Mouse (Mus musculus): ENCODE results near the gene Myl12a. TPM values are rescaled to one million over a fixed set of nuclear protein-coding genes. Genes with fewer than 3 reads are reported as not detected.

Myl12a gene
- 490 and 556 TPM in 2 replicates for polyA plus RNA-seq (2015; fragmentation: Nextera tagmentation; extraction: Ambion mirVana)

DNA sequence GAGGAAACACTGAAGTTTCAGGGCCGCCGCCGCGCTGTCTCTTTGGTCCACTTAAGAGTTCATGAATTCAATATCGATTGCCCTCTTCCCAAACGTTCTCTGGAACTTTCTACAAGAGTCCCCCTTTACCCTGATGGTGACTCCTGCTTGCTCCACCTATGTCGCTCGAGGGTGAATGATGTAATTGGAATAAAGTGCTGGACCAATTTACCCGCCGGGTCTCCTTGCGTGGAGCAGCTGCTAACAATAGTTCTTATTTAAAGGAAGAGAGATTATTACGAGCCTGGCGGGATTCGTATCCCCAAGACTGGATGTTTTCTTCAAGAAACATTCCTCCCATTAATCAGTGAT lies at the start of gene Myl12a:
TSS of gene Myl12a (minus strand) at position 135 of the 351 bp plus-strand sequence.
- Histone ChIP-seq H3K27me3 (replicated peaks) (no peaks in the 10 kb centered on the region), H3K4me3 (replicated peaks) (peak within 1 kb of the TSS; percentile 91), H3K27ac (peak within 1 kb of the TSS; percentile 100), H3K9ac (peak within 1 kb of the TSS; percentile 98), H3K4me1 (replicated peaks) (peaks cover 18% of the 10 kb centered on the region), H3K4me2 (replicated peaks) (peak within 1 kb of the TSS; percentile 60), H3K9me3 (no peaks in the 10 kb centered on the region), H3K36me3 (no peaks in the 10 kb centered on the region)
- 3% methylated on average over 14 of the region's 14 CpGs for WGBS
- peak; percentile 65 for ATAC-seq

DNA sequence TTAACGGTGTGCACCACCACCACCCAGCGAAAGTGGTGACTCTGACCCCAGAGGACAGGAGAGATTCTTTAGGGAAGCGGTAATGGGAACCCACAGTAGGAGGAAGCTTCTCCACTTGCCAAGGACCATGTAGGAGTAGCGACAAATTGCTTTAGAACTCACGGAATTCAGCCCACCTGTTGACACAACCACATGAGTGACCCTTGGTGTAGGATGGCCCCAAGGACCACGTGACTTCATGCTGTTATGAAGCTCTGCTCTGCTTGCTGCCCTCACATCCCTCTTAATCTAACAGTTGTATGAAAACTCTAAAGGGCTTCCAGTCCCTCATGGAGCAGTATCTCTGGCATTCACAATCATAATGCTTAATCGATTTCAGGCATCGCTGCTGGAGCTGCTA lies 46.6 kb upstream of the Myl12a start:
- Histone ChIP-seq H3K36me3 (no peaks in the 10 kb centered on the region), H3K9ac (no peak overlapping the region), H3K4me2 (replicated peaks) (no peak overlapping the region), H3K4me1 (replicated peaks) (no peaks in the 10 kb centered on the region), H3K9me3 (no peaks in the 10 kb centered on the region), H3K27ac (no peak overlapping the region), H3K4me3 (replicated peaks) (no peak overlapping the region), H3K27me3 (replicated peaks) (no peaks in the 10 kb centered on the region)
- 91% methylated on average over 8 of the region's 8 CpGs for WGBS
- no peak for ATAC-seq

DNA sequence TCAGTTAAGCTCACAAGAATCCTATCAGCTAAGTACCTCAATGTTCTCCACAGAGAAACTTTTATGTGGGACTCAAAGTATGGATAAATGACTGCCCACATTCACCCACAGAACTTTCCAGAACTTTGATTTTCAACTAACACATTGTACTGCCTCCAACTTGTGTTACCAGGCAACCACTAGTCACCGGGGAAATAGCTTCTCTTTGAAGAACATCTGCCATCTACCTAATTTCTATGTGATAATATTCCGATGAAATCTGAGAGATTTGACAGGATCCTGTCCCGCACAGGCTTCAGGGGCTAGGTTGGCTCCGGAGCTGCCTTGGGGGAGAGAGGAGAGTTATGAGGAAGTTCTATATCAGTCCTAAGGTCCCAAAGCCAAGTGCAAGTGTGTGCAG lies 44.2 kb upstream of the Myl12a start:
- no peaks in the 10 kb centered on the region for H3K36me3 ChIP-seq
- ATAC-seq, result no peak
- H3K4me1 ChIP-seq (replicated peaks), result no peaks in the 10 kb centered on the region
- H3K27me3 ChIP-seq (replicated peaks), result no peaks in the 10 kb centered on the region
- no peak overlapping the region for H3K9ac ChIP-seq
- no peaks in the 10 kb centered on the region for H3K9me3 ChIP-seq
- WGBS, result 89% methylated on average over 4 of the region's 4 CpGs
- no peak overlapping the region for H3K4me3 ChIP-seq (replicated peaks)
- H3K27ac ChIP-seq, result no peak overlapping the region
- H3K4me2 ChIP-seq (replicated peaks), result no peak overlapping the region

DNA sequence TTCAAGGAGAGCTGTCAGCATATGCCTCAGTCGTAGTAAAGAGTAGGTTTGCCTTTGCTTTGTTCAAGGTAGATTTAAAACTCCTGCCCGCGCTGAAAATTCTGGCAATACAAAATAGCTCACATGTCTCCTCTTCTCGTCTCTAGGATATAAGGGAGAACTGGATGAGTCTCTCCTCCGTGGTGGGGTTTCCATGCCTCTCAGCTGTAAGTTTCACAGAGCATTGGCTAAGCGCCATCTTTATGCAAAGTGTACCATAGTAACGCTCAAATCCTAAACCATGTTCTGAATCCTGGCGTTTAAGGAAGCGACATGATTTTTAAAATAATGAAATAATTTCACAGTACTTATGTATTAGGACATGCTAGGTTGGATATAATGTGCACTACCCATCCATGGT lies 42.9 kb upstream of the Myl12a start:
- ATAC-seq, result no peak
- no peak overlapping the region for H3K9ac ChIP-seq
- 84% methylated on average over 9 of the region's 9 CpGs for WGBS
- H3K4me2 ChIP-seq (replicated peaks), result no peak overlapping the region
- no peak overlapping the region for H3K4me3 ChIP-seq (replicated peaks)
- no peaks in the 10 kb centered on the region for H3K9me3 ChIP-seq
- no peaks in the 10 kb centered on the region for H3K27me3 ChIP-seq (replicated peaks)
- H3K4me1 ChIP-seq (replicated peaks), result no peaks in the 10 kb centered on the region
- H3K36me3 ChIP-seq, result no peaks in the 10 kb centered on the region
- H3K27ac ChIP-seq, result no peak overlapping the region

DNA sequence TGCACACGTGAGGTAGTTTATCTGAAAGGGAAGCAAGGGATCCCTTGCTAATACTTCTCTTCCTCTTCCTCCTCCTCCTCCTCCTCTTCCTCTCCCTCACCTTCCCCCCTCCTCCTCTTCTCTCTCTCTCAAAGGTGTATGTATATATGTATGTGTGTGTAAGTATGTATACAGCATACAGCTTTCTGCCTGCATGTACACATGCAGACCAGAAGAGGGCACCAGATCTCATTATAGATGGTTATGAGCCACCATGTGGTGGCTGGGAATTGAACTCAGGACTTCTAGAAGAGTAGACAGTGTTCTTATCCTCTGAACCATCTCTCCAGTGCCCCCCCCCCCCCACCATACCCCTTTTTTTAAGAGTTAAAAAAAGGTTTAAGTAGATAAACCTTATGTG lies 40.0 kb upstream of the Myl12a start:
- Histone ChIP-seq H3K27me3 (replicated peaks) (no peaks in the 10 kb centered on the region), H3K36me3 (no peaks in the 10 kb centered on the region), H3K9me3 (no peaks in the 10 kb centered on the region), H3K4me2 (replicated peaks) (no peak overlapping the region), H3K4me3 (replicated peaks) (no peak overlapping the region), H3K27ac (no peak overlapping the region), H3K9ac (no peak overlapping the region), H3K4me1 (replicated peaks) (no peaks in the 10 kb centered on the region)
- ATAC-seq, result no peak
- WGBS, result 63% methylated on average over 1 of the region's 1 CpGs

DNA sequence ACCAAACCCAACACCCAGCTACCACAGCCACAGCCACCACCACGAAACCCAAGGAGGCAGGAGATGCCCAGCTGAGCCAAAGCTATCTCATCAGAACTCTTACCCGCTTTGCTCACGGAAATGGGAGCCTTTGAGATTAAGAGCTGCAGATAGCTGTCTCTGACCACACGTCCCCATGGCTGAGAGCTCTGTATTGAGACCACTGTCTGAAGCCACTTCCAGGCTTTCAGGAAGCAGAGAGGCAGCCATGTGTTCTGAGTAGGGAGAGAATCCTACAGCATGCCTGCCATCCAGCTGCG lies 37.9 kb upstream of the Myl12a start:
- Histone ChIP-seq H3K27ac (no peak overlapping the region), H3K36me3 (no peaks in the 10 kb centered on the region)

DNA sequence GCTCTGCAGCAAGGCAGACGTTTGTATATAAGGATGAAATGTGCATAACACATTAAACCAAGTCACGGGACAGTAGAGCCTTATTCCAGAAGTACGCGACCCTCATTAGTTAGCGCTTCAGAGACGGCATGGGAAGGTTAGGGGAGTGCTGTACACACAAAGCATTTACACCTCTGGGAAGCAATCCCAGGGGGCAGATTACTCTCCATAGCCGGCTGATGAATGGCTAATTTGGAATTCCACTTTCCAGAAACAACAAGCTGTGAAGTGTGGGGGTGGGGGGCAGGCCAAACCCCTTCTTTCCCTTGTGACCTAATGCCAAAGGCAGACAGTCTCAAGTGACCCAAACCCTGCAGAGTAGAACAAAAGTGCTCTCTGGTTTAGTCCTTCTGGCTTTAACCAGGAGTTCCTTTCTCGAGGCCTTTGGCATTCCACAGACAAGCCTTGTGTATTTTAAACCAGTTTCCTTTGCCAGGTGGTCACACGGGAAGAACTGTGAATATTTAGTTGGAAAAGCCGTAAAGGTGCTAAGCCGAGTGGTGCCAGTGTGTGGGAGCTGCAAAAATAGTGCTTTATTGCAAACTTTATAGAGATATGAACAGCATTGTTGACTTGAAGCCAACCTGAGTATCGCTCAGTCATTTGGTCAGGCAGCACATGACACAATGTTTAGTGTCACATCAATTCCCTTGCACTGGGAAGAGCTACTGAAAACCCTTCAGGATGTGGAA lies 37.3 kb upstream of the Myl12a start:
- no peaks in the 10 kb centered on the region for H3K36me3 ChIP-seq
- WGBS, result 47% methylated on average over 12 of the region's 12 CpGs
- H3K9ac ChIP-seq, result no peak overlapping the region
- H3K27me3 ChIP-seq (replicated peaks), result no peaks in the 10 kb centered on the region
- no peak overlapping the region for H3K4me3 ChIP-seq (replicated peaks)
- H3K4me1 ChIP-seq (replicated peaks), result no peaks in the 10 kb centered on the region
- no peak overlapping the region for H3K27ac ChIP-seq
- H3K4me2 ChIP-seq (replicated peaks), result no peak overlapping the region
- no peak for ATAC-seq
- H3K9me3 ChIP-seq, result no peaks in the 10 kb centered on the region

More for the DNA sequence above, 37.9 kb upstream of the Myl12a start:
- H3K9ac ChIP-seq, result no peak overlapping the region
- no peak overlapping the region for H3K4me3 ChIP-seq (replicated peaks)
- no peak for ATAC-seq
- no peaks in the 10 kb centered on the region for H3K27me3 ChIP-seq (replicated peaks)
- no peaks in the 10 kb centered on the region for H3K9me3 ChIP-seq
- H3K4me2 ChIP-seq (replicated peaks), result no peak overlapping the region
- 76% methylated on average over 5 of the region's 5 CpGs for WGBS
- H3K4me1 ChIP-seq (replicated peaks), result no peaks in the 10 kb centered on the region

DNA sequence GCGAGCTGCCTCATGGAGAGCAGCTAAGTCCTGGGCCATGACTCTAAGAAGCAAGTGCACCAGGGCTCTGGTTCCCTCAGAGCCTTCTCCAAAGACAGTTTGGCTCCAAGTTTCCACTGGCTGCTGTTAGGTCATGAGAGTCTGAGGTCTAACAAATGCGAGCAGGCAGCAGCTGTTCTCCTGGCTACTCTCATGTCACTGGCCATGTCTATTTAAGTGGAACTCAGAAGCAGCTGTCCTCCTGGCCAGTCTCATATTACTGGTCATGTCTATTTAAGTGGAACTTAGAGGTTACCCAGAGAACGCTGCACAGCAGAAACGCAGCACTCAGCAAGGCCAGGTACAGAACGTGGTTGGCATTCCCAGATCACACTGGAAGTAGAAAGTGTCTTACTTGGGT lies 36.1 kb upstream of the Myl12a start:
- Histone ChIP-seq H3K27ac (no peak overlapping the region), H3K9me3 (no peaks in the 10 kb centered on the region), H3K4me2 (replicated peaks) (no peak overlapping the region), H3K27me3 (replicated peaks) (no peaks in the 10 kb centered on the region), H3K36me3 (no peaks in the 10 kb centered on the region), H3K4me1 (replicated peaks) (no peaks in the 10 kb centered on the region), H3K4me3 (replicated peaks) (no peak overlapping the region), H3K9ac (no peak overlapping the region)
- ATAC-seq, result no peak
- WGBS, result 68% methylated on average over 5 of the region's 5 CpGs

DNA sequence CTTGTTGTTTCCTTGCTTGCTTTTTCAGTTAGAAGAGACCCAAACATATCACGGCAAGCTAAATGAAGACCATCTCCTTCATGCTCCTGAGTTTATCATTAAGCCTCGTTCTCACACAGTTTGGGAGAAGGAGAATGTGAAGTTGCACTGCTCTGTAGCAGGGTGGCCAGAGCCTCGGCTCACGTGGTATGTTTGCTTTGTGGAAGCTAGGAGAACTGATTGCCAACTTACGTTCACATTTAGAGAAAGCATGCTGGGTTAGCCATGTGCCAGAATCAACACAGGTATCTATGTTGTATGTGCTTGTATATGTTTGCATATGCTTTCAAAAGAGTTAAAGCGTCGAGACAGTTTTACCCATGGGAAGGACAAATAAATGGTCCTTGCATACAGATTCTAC lies 34.5 kb upstream of the Myl12a start:
- no peaks in the 10 kb centered on the region for H3K36me3 ChIP-seq
- H3K4me3 ChIP-seq (replicated peaks), result no peak overlapping the region
- H3K9ac ChIP-seq, result no peak overlapping the region
- H3K9me3 ChIP-seq, result no peaks in the 10 kb centered on the region
- no peak overlapping the region for H3K4me2 ChIP-seq (replicated peaks)
- ATAC-seq, result no peak
- WGBS, result 74% methylated on average over 7 of the region's 7 CpGs
- H3K27ac ChIP-seq, result no peak overlapping the region
- no peaks in the 10 kb centered on the region for H3K4me1 ChIP-seq (replicated peaks)
- H3K27me3 ChIP-seq (replicated peaks), result no peaks in the 10 kb centered on the region

DNA sequence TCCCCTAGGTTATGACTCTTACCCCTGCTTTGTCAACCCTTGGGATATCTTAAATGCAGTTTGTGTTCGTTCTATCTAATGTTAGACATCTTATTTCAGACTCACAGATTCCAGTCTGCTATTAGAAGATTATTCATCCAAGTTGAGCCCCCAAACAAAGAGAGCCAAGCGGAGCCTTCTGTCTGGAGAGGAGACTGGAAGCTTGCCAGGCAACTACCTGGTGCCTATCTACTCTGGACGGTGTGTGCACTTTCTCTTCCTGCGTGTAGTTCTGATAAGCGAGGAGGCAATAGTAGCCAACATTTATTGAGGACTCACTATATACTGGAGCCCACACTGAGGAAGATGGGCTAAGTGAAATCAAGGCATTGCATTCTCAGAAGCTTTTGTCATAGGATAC lies 31.8 kb upstream of the Myl12a start:
- H3K4me1 ChIP-seq (replicated peaks), result no peaks in the 10 kb centered on the region
- no peaks in the 10 kb centered on the region for H3K9me3 ChIP-seq
- ATAC-seq, result no peak
- H3K4me2 ChIP-seq (replicated peaks), result no peak overlapping the region
- H3K4me3 ChIP-seq (replicated peaks), result no peak overlapping the region
- no peaks in the 10 kb centered on the region for H3K36me3 ChIP-seq
- no peak overlapping the region for H3K27ac ChIP-seq
- H3K9ac ChIP-seq, result no peak overlapping the region
- WGBS, result 65% methylated on average over 5 of the region's 5 CpGs
- H3K27me3 ChIP-seq (replicated peaks), result no peaks in the 10 kb centered on the region

DNA sequence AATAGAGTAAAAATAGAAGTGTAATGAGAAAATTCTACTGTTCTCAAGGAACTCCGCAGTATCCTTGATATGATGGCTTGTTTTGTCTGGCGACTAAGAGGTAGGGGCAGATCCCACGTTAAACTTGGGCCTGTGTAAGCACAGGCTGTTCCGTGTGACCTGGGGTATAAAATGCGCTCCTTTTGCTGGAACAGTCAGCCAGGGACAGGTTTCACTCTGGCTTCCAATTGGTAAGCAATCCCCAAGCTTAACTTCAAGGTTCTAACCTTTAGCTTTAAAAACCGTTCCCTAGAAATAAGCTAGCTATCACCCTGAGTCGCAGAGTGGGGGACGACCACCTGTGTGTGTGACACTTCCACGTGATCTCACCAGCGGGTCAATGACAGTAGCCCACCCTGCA lies 30.0 kb upstream of the Myl12a start:
- ATAC-seq, result no peak
- Histone ChIP-seq H3K27me3 (replicated peaks) (no peaks in the 10 kb centered on the region), H3K36me3 (no peaks in the 10 kb centered on the region), H3K9me3 (no peaks in the 10 kb centered on the region), H3K4me3 (replicated peaks) (no peak overlapping the region), H3K27ac (no peak overlapping the region), H3K9ac (no peak overlapping the region), H3K4me1 (replicated peaks) (no peaks in the 10 kb centered on the region), H3K4me2 (replicated peaks) (no peak overlapping the region)
- 82% methylated on average over 10 of the region's 10 CpGs for WGBS

DNA sequence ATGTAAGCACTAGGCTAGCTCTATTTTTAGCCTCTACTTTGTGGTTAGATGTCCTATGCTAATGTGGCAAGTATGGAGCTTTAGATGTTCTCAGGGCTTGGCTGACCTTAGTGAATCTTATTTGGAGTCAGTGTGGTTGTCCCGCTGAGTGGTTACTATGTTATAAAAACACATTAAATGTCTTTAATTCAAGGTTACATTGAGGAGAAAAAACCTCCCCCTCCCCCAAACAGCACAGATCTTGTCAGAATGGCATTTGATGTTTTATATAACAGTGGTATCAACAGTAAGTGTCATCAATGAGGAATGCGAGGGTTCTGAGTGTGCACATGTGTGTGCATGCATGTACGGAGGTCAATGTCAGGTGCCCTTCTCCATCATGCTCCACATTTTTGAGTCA lies 24.5 kb upstream of the Myl12a start:
- ATAC-seq, result no peak
- WGBS, result 95% methylated on average over 3 of the region's 3 CpGs
- H3K4me1 ChIP-seq (replicated peaks), result no peaks in the 10 kb centered on the region

DNA sequence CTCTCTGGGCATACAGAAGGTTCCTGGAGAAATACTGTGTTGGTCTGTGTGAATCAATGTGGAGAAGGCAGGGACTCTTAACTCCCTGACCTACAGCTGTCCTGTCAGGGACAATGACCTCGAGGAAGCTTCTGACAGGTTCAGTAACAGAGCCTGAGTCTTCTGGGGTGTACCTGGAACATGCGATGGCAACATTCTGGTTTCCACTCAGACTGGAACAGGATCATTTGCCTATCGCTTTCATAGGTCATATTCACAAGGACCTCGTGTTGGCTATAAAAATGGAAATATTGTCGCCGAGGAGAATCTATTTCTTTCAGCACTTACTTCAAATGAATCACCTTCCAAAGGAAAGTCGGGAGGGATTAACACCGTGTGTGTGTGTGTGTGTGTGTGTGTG lies 23.2 kb upstream of the Myl12a start:
- no peak overlapping the region for H3K4me2 ChIP-seq (replicated peaks)
- ATAC-seq, result no peak
- no peak overlapping the region for H3K27ac ChIP-seq
- H3K4me1 ChIP-seq (replicated peaks), result no peaks in the 10 kb centered on the region
- WGBS, result 81% methylated on average over 8 of the region's 8 CpGs
- H3K9me3 ChIP-seq, result no peaks in the 10 kb centered on the region
- no peak overlapping the region for H3K4me3 ChIP-seq (replicated peaks)
- no peaks in the 10 kb centered on the region for H3K36me3 ChIP-seq
- H3K27me3 ChIP-seq (replicated peaks), result no peaks in the 10 kb centered on the region
- no peak overlapping the region for H3K9ac ChIP-seq

More for the DNA sequence above, 24.5 kb upstream of the Myl12a start:
- no peak overlapping the region for H3K9ac ChIP-seq
- no peak overlapping the region for H3K4me3 ChIP-seq (replicated peaks)
- H3K36me3 ChIP-seq, result no peaks in the 10 kb centered on the region
- no peak overlapping the region for H3K4me2 ChIP-seq (replicated peaks)
- H3K27me3 ChIP-seq (replicated peaks), result no peaks in the 10 kb centered on the region
- H3K27ac ChIP-seq, result no peak overlapping the region
- no peaks in the 10 kb centered on the region for H3K9me3 ChIP-seq
